Mouse (Mus musculus) forebrain, postnatal 0 days (tissue): ENCODE data around the gene Hdc. TPM values are rescaled to one million over a fixed set of nuclear protein-coding genes. Genes with fewer than 3 reads are reported as not detected.

Source experiments
- ATAC-seq: fragments of 200-750 bp; cut with Nextera tagmentation; 2 replicates; pipeline ENCODE4 v1.8.0; 2017; ENCODE audit warnings: mild to moderate bottlenecking, moderate library complexity
- DNase-seq: peaks from one replicate; pipeline ENCODE4 v3.0.0-alpha.2; 2015
- H3K27ac ChIP-seq: fragments of 300-500 bp; sonication (generic); 2 replicates; pipeline ENCODE4 v1.5.1; 2014; ENCODE audit warnings: low read depth, mild to moderate bottlenecking, antibody characterized with exemption, low read length, moderate library complexity, mixed read lengths
- H3K27me3 ChIP-seq: fragments of 300-500 bp; sonication (generic); 2 replicates; pipeline ENCODE4 v1.6.1; 2014; ENCODE audit warnings: mild to moderate bottlenecking, low read length, mixed read lengths; ENCODE audit not compliant: insufficient read depth
- H3K36me3 ChIP-seq: fragments of 300-500 bp; sonication (generic); 2 replicates; pipeline ENCODE4 v1.6.1; 2014; ENCODE audit warnings: mild to moderate bottlenecking, moderate library complexity; ENCODE audit not compliant: insufficient read depth
- H3K4me1 ChIP-seq: fragments of 300-500 bp; sonication (generic); 2 replicates; pipeline ENCODE4 v1.6.1; 2014; ENCODE audit warnings: antibody characterized with exemption; ENCODE audit not compliant: insufficient read depth
- H3K4me2 ChIP-seq: fragments of 300-500 bp; sonication (generic); 2 replicates; pipeline ENCODE4 v1.6.1; 2014; ENCODE audit warnings: low read depth, mild to moderate bottlenecking, moderate library complexity
- H3K4me3 ChIP-seq: fragments of 300-500 bp; sonication (generic); 2 replicates; pipeline ENCODE4 v1.5.1; 2014; ENCODE audit warnings: low read depth, low read length, mixed read lengths
- H3K9ac ChIP-seq: fragments of 300-500 bp; sonication (generic); 2 replicates; pipeline ENCODE4 v1.6.1; 2014; ENCODE audit warnings: mild to moderate bottlenecking
- H3K9me3 ChIP-seq: fragments of 300-500 bp; sonication (generic); 2 replicates; pipeline ENCODE4 v1.6.1; 2016; ENCODE audit warnings: low read length
- CTCF ChIP-seq: sonication (generic); IDR thresholded peaks from 2 replicates; pipeline ENCODE4 v1.5.1; 2016; ENCODE audit warnings: antibody characterized with exemption, control low read depth, low read depth
- WGBS: fragments of 180-500 bp; shearing (Covaris S2); extraction: QIAGEN DNeasy Blood & Tissue Kit; methylation state at CpG from one replicate; pipeline ENCODE4 v1.1.7; 2014; 5-methylcytosine and 5-hydroxymethylcytosine counted together
- polyA plus RNA-seq: library from polyadenylated mRNA; unstranded; fragments of >200 nt; fragmentation: Nextera tagmentation; extraction: Ambion mirVana; gene quantifications from 2 replicates; pipeline ENCODE4 v1.2.1, GENCODE M21; 2015
- total RNA-seq: library from RNA; depleted of rRNA; stranded (reverse); fragments of >200 nt; gene quantifications from 2 replicates; pipeline ENCODE4 v1.2.3, GENCODE M21; 2014

Gene Hdc
- total and polyA plus RNA-seq, 2 experiments from 2014 or later = 5.7 to 7.9 TPM

- H3K9me3 ChIP-seq = no peaks in the 10 kb centered on the region
- H3K9ac ChIP-seq = no peak overlapping the region
- H3K4me1 ChIP-seq = no peaks in the 10 kb centered on the region
- ATAC-seq = no peak
- WGBS = 94% methylated on average over 1 of the region's 1 CpGs
- DNase-seq = no peak
- no peak overlapping the region for H3K27ac ChIP-seq
- TF ChIP-seq CTCF = no peak
- peaks cover 52% of the 10 kb centered on the region for H3K36me3 ChIP-seq
- H3K4me2 ChIP-seq = no peak overlapping the region
- no peaks in the 10 kb centered on the region for H3K27me3 ChIP-seq
- H3K4me3 ChIP-seq = no peak overlapping the region
Observed at GRCm38 (mm10) chr2:126644768-126645167, 25.7 kb upstream of the Hdc start.

GRCm38 (mm10) chr2:126640298-126640697 is 21.2 kb upstream of the Hdc start:
- H3K27ac ChIP-seq = no peak overlapping the region
- no peaks in the 10 kb centered on the region for H3K9me3 ChIP-seq
- ATAC-seq (no peak), DNase-seq (no peak)
- whole genome bisulfite sequencing = 91% methylated on average over 2 of the region's 2 CpGs
- no peak overlapping the region for H3K4me3 ChIP-seq
- H3K27me3 ChIP-seq = no peaks in the 10 kb centered on the region
- peaks cover 43% of the 10 kb centered on the region for H3K36me3 ChIP-seq
- TF ChIP-seq CTCF = 0 out of 2 replicates have a peak, but pooled peaks have one; percentile 25
- H3K9ac ChIP-seq = no peak overlapping the region
- no peak overlapping the region for H3K4me2 ChIP-seq
- H3K4me1 ChIP-seq = no peaks in the 10 kb centered on the region

GRCm38 (mm10) chr2:126635939-126636823 is 17.1 kb upstream of the Hdc start:
- ATAC-seq (no peak), DNase-seq (no peak)
- no peak for TF ChIP-seq CTCF
- Histone ChIP-seq H3K9ac (no peak overlapping the region), H3K27ac (no peak overlapping the region), H3K9me3 (no peaks in the 10 kb centered on the region), H3K36me3 (peaks cover 26% of the 10 kb centered on the region), H3K4me2 (no peak overlapping the region), H3K4me1 (no peaks in the 10 kb centered on the region), H3K27me3 (no peaks in the 10 kb centered on the region), H3K4me3 (no peak overlapping the region)
- 77% methylated on average over 12 of the region's 12 CpGs for WGBS

- no peak overlapping the region for H3K9ac ChIP-seq
- TF ChIP-seq CTCF = no peak
- H3K27me3 ChIP-seq = no peaks in the 10 kb centered on the region
- no peaks in the 10 kb centered on the region for H3K9me3 ChIP-seq
- ATAC-seq (no peak), DNase-seq (no peak)
- no peak overlapping the region for H3K4me3 ChIP-seq
- H3K4me2 ChIP-seq = no peak overlapping the region
- H3K4me1 ChIP-seq = no peaks in the 10 kb centered on the region
- whole genome bisulfite sequencing = 94% methylated on average over 2 of the region's 2 CpGs
- no peak overlapping the region for H3K27ac ChIP-seq
- H3K36me3 ChIP-seq = peaks cover 21% of the 10 kb centered on the region
Observed at GRCm38 (mm10) chr2:126633165-126633564, 14.1 kb upstream of the Hdc start.

GRCm38 (mm10) chr2:126628455-126628995 is 9.4 kb upstream of the Hdc start:
- Histone ChIP-seq H3K27ac (no peak overlapping the region), H3K4me2 (no peak overlapping the region), H3K36me3 (peaks cover 10% of the 10 kb centered on the region), H3K27me3 (no peaks in the 10 kb centered on the region), H3K4me1 (no peaks in the 10 kb centered on the region), H3K4me3 (no peak overlapping the region), H3K9me3 (no peaks in the 10 kb centered on the region), H3K9ac (no peak overlapping the region)
- ATAC-seq = no peak
- TF ChIP-seq CTCF = no peak
- DNase-seq = no peak
- 90% methylated on average over 9 of the region's 9 CpGs for WGBS

- H3K4me2 ChIP-seq = no peak overlapping the region
- no peak for DNase-seq
- no peak overlapping the region for H3K4me3 ChIP-seq
- no peaks in the 10 kb centered on the region for H3K9me3 ChIP-seq
- no peak for TF ChIP-seq CTCF
- H3K27me3 ChIP-seq = no peaks in the 10 kb centered on the region
- no peaks in the 10 kb centered on the region for H3K4me1 ChIP-seq
- ATAC-seq = no peak
- no peak overlapping the region for H3K27ac ChIP-seq
- H3K9ac ChIP-seq = no peak overlapping the region
- no peaks in the 10 kb centered on the region for H3K36me3 ChIP-seq
Observed at GRCm38 (mm10) chr2:126623138-126623537, 4.0 kb upstream of the Hdc start.

- H3K9me3 ChIP-seq = no peaks in the 10 kb centered on the region
- no peaks in the 10 kb centered on the region for H3K27me3 ChIP-seq
- DNase-seq (no peak), ATAC-seq (no peak)
- H3K36me3 ChIP-seq = no peaks in the 10 kb centered on the region
- TF ChIP-seq CTCF = no peak
- H3K9ac ChIP-seq = no peak overlapping the region
- no peaks in the 10 kb centered on the region for H3K4me1 ChIP-seq
- H3K27ac ChIP-seq = no peak overlapping the region
- 79% methylated on average over 2 of the region's 2 CpGs for WGBS
- H3K4me3 ChIP-seq = no peak overlapping the region
- H3K4me2 ChIP-seq = no peak overlapping the region
Observed at GRCm38 (mm10) chr2:126622455-126622854, 3.4 kb upstream of the Hdc start.
